Mouse (Mus musculus) effector memory CD4-positive, alpha-beta T cell, adult 5 months (primary cell): ENCODE measurements around the gene Ly6g6e. TPM values are rescaled to one million over a fixed set of nuclear protein-coding genes. Genes with fewer than 3 reads are reported as not detected.

Experiments
- polyA plus RNA-seq: library from polyadenylated mRNA; unstranded; fragments of 100-300 nt; shearing (Covaris generic); gene quantifications from one replicate; pipeline ENCODE4 v1.2.1, GENCODE M21; 2017

Gene Ly6g6e
- polyA plus RNA-seq, 1 experiment from 2014 or later: not detected

Other genes starting within 250 kb of the Ly6g6e start
- gene Stk19, start 240.0 kb upstream of the Ly6g6e start, polyA plus RNA-seq: 25.8 TPM
- 123 TPM for gene Dxo, start 239.9 kb upstream of the Ly6g6e start, polyA plus RNA-seq
- gene Skiv2l, start 226.7 kb upstream of the Ly6g6e start, polyA plus RNA-seq: 128 TPM
- gene Nelfe, start 226.5 kb upstream of the Ly6g6e start, polyA plus RNA-seq: 49.5 TPM
- gene Cfb, start 214.4 kb upstream of the Ly6g6e start, polyA plus RNA-seq: not detected
- gene Zbtb12, start 197.4 kb upstream of the Ly6g6e start, polyA plus RNA-seq: 0.21 TPM
- gene Gm20547, start 194.9 kb upstream of the Ly6g6e start, polyA plus RNA-seq: not detected
- 1.2 TPM for gene C2, start 178.6 kb upstream of the Ly6g6e start, polyA plus RNA-seq
- gene Ehmt2, start 178.4 kb upstream of the Ly6g6e start, polyA plus RNA-seq: 57.8 TPM
- gene Slc44a4, start 162.4 kb upstream of the Ly6g6e start, polyA plus RNA-seq: not detected
- 74.6 TPM for gene Neu1, start 145.6 kb upstream of the Ly6g6e start, polyA plus RNA-seq
- gene Hspa1b, start 117.7 kb upstream of the Ly6g6e start, polyA plus RNA-seq: 2,452 TPM
- gene Gm20481, start 107.0 kb upstream of the Ly6g6e start, polyA plus RNA-seq: 125 TPM
- 1,550 TPM for gene Hspa1a, start 104.7 kb upstream of the Ly6g6e start, polyA plus RNA-seq
- gene Hspa1l, start 104.2 kb upstream of the Ly6g6e start, polyA plus RNA-seq: not detected
- gene Lsm2, start 95.0 kb upstream of the Ly6g6e start, polyA plus RNA-seq: 47.6 TPM
- 182 TPM for gene Vars, start 75.9 kb upstream of the Ly6g6e start, polyA plus RNA-seq
- gene Vwa7, start 60.3 kb upstream of the Ly6g6e start, polyA plus RNA-seq: 0.10 TPM
- gene Sapcd1, start 48.9 kb upstream of the Ly6g6e start, polyA plus RNA-seq: not detected
- 2.2 TPM for gene Msh5, start 30.2 kb upstream of the Ly6g6e start, polyA plus RNA-seq
- 305 TPM for gene Clic1, start 26.9 kb upstream of the Ly6g6e start, polyA plus RNA-seq
- 1.00 TPM for gene Ddah2, start 17.9 kb upstream of the Ly6g6e start, polyA plus RNA-seq
- not detected for gene Ly6g6c, start 11.5 kb upstream of the Ly6g6e start, polyA plus RNA-seq
- gene Mpig6b, start 10.7 kb upstream of the Ly6g6e start, polyA plus RNA-seq: not detected
- gene Ly6g6d, start 1.2 kb downstream of the Ly6g6e start, polyA plus RNA-seq: not detected
- gene Ly6g6f, start 8.7 kb downstream of the Ly6g6e start, polyA plus RNA-seq: not detected
- gene Abhd16a, start 12.4 kb downstream of the Ly6g6e start, polyA plus RNA-seq: 88.6 TPM
- gene Ly6g5c, start 31.4 kb downstream of the Ly6g6e start, polyA plus RNA-seq: not detected
- gene Ly6g5b, start 38.5 kb downstream of the Ly6g6e start, polyA plus RNA-seq: 2.1 TPM
- gene Gpank1, start 44.6 kb downstream of the Ly6g6e start, polyA plus RNA-seq: 43.9 TPM
- 190 TPM for gene Csnk2b, start 45.2 kb downstream of the Ly6g6e start, polyA plus RNA-seq
- 0.75 TPM for gene D17H6S53E, start 49.5 kb downstream of the Ly6g6e start, polyA plus RNA-seq
- not detected for gene Apom, start 55.1 kb downstream of the Ly6g6e start, polyA plus RNA-seq
- gene Bag6, start 58.3 kb downstream of the Ly6g6e start, polyA plus RNA-seq: 75.1 TPM
- gene Prrc2a, start 88.0 kb downstream of the Ly6g6e start, polyA plus RNA-seq: 38.6 TPM
- not detected for gene Aif1, start 99.2 kb downstream of the Ly6g6e start, polyA plus RNA-seq
- gene Lst1, start 111.5 kb downstream of the Ly6g6e start, polyA plus RNA-seq: 1.6 TPM
- 849 TPM for gene Ltb, start 117.5 kb downstream of the Ly6g6e start, polyA plus RNA-seq
- 107 TPM for gene Tnf, start 125.1 kb downstream of the Ly6g6e start, polyA plus RNA-seq
- 42.5 TPM for gene Lta, start 128.4 kb downstream of the Ly6g6e start, polyA plus RNA-seq
- gene Gm16181, start 143.9 kb downstream of the Ly6g6e start, polyA plus RNA-seq: not detected
- 4.8 TPM for gene Atp6v1g2, start 156.8 kb downstream of the Ly6g6e start, polyA plus RNA-seq
- gene Nfkbil1, start 158.9 kb downstream of the Ly6g6e start, polyA plus RNA-seq: 18.7 TPM
- 170 TPM for gene Ddx39b, start 164.8 kb downstream of the Ly6g6e start, polyA plus RNA-seq
- 6,438 TPM for gene H2-D1, start 185.8 kb downstream of the Ly6g6e start, polyA plus RNA-seq
- gene H2-Q1, start 243.5 kb downstream of the Ly6g6e start, polyA plus RNA-seq: 0.26 TPM